Mouse (Mus musculus) urinary bladder, postnatal 10 days (tissue): ENCODE data around the gene 1700013G24Rik.

Experiments used
- DNase-seq: peaks from one replicate; pipeline ENCODE4 v3.0.0; 2022; ENCODE audit warnings: low spot score

1700013G24Rik gene

DNA sequence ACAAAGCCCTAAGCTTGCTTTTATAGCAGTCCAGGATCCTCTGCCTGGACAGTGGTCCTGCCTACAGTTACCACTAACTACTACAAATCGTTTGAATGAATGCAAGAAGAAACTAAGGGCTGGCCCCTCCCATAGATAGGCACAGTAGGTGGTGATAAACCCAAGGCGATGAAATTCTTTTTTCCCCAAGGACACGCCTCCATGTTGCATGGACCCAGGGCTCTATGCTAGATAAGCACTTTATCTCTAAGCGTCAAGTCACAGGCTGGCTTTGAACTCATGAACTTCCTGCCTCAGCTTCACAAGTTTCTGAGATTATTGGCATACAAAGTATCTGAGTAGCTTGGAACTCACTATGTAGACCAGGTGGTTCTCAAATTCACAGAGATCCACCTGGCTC is 4.2 kb downstream of the 1700013G24Rik start:
- no peak for DNase-seq

DNA sequence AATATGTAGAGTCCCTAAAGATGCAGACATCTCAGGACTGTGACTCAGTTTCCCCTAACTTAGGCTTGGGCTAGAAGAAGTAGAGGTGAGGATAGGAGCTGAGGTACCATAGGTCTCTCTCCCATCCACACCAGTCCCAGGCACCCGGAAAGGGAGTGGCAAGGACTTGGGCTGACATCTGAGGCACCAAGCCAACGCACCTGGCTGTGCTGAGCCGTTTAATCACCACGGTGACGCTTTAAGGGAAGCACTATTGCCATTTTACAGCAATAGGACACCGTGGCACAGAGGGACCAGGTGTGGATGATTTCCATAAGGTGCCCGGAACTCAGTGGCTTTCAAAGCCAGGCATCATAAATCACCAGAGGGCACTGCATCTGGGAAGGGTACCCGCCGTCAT is 5.2 kb downstream of the 1700013G24Rik start:
- no peak for DNase-seq

DNA sequence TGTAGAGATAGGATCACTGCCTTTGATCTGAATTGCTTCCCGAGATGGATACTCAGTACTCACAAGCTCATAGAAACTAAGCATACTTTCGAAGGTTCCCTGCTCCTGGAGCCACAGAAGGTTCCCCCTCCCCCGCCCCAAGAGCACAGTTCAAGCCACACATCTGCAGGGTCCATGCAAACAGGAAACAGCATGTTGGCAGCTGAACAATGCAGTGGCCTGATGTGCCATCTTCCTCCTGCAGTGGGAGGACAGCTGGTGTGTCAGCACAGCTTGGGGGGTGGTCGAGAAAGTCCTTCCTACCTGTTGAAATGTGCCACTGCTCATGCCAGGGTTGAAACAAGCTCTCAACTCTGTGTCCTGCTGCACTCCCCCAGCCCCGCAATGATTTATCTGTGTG is 5.8 kb downstream of the 1700013G24Rik start:
- DNase-seq = no peak

DNA sequence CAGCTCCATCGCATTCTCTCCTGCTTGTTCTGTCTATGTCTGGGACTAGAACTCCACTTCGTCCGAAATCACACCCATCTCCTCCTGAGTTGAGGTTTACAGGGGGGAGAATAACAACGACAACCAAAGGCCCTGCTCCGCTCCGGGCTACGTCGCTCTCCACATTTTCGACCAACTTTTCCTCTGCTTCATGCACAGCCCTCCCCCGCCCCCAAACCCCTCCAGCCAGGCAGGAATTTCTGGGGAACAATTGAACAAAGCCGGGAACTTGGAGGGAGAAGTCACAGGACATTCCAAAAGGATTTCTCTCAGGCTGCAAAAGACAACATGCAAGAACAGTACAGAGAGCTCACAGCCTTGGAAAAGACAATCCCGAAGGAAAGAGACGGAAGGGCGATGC is 7.6 kb downstream of the 1700013G24Rik start:
- DNase-seq = no peak

DNA sequence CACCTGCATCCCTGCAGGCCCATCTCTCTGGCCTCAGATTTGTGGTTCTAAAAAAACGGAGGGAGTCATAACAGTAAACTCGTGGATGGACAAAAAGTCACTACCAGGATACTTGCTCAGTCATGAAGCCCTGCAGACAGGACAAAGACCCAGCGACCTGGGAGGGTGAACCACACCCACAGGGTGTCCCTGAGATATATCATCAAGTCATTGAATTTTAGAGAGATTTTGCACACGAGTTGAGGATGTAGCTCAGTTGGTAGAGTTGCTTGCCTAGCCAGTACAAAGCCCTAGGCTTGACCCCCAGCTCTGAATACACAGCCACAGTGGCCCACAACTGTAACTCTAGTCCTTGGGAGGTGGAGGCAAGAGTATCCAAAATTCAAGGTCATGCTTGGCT is 8.1 kb downstream of the 1700013G24Rik start:
- DNase-seq = no peak

DNA sequence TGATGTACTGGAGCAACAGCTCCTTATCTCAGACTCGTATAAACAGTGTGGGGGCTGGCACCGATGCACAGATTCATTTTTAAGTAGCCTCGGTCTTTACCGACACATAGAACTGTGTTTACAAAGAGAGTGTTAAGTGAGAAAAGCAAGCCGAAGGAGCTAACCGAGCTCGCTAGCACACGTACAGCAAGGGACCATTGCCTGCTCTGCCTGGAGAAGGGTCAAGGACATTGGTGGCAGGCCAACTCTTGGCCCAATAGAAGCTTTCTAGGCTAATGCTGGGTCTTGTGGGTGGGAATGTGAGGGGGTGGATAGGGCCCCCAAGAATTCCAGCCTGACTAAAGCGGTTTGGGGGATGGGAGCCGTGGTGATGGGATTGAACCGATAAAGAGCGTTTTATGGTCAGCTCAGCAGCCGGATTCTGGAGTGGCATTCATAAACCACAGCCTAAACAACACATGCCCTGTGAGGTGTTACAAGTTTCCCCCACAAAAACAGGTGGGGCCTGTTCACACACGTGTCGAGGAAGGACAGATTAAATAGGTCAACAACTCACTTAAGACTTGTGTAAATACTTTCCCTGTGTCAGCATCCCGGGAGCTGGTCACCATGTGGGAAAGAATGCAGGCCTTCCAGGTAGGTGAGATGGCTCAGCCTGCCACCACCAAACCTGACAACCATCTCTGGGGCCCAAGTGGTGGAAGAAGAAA is 9.1 kb downstream of the 1700013G24Rik start:
- no peak for DNase-seq

DNA sequence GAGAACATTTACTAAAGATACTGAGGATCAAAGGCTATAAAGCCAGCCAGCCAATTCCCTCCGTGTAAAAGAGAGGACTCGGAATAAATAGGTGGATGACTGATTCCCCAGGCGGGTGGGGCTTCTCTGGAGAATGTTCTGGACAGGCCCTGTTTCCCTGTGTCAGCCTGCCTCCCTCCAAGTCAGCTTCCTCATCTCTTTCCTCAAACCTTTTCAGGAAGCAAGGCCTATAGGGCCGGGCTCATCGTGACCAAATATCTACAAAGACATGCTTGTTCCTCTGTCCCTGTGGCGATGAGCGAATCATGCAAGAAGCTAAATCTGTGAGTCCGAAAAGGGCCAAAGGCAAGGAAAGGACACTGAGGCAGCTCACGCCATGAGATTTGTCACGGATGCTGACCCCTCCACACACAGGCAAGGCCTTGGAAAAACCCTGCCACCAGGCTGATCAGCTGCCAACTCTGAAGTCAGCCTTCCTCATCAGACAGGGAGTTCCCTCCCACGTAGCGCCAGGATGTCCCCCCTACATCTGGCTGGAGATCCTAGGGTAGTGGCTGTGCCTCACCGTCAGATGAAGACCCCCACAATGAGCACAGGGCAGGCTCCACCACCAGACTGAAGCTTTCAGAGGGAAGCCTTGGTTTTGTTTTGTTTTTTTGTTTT is 12.2 kb downstream of the 1700013G24Rik start:
- no peak for DNase-seq

DNA sequence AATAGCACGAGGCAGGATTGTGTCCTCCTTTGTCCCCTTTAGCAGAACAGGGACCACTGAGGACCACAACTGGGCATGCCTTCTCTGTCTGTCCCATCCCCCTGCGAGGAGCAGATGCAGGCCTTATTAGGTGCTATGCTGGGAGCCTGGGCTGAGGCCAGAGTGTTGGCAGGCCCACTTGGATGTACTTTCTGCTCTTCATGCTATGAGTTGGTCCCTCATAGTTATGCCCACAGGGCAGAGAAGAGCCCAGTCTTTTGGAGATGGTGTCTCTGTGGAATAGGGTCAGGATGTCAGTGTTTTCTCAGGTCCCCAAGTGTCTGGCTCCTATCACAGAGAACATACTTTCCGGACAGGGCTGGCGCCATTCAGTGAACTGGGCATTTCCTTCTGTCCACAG is 13.9 kb downstream of the 1700013G24Rik start:
- no peak for DNase-seq

DNA sequence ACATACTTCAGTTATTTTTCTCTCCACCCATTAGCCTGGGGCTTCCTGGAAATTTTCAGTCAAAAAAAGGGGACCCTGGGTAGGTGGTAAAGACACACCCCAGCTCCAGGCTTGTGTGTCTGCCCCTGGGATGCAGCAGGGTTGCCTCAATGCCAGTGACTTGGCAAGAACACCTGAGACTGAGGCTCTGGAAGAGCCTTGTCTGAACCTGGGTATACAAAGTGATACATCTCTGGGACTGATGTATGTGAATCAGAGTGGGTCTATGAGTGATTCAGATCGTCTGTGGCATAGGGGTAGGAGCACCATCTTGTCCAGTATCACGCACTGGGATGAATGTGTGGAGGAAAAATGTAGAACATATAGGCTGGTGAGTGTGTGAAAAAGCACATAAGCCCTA is 14.4 kb downstream of the 1700013G24Rik start:
- DNase-seq = no peak

DNA sequence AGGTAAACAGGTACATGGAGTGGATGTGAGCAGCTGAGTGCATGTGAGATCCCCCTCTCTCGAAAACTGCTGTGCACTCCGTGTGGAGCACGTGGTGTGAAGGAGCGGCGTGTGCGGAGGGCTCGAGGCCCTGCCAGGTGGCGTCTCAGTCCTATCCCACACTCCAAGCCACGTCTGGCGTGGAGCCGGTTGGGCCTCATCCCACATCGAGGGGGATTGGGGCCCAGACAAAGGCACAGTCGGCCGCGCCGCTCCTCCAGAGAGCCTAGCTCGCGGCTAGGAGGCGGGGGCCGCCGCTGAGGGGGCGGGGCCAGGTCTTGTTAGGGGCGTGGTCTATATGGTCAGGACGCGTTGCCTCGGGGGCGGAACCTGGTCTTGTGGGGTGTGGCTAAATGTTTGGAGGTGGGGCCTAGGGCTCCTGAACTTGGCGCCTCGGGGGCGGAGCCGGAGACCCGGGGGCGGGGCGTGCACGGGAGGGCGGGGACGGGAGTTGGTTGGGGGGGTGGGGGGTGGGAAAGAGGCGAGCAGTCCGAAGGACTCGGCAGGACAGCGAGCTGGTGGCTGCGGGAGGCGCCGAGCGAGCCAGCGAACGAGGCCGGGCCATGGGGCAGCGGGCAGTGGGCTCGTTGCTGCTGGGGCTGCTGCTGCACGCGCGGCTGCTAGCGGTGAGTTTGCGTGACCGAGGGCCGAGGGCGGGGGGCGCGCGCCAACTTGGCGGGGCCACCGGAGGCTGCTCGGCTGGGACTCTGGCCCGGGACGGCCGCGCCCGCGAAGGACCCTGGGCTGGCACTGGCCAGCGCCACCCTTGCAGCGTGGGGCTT is 15.4 kb downstream of the 1700013G24Rik start, which contains the start of gene Hspg2:
Gene Hspg2, plus strand, starts transcription at position 510 of the 821 bp plus-strand sequence.
- DNase-seq = peak; percentile 95

DNA sequence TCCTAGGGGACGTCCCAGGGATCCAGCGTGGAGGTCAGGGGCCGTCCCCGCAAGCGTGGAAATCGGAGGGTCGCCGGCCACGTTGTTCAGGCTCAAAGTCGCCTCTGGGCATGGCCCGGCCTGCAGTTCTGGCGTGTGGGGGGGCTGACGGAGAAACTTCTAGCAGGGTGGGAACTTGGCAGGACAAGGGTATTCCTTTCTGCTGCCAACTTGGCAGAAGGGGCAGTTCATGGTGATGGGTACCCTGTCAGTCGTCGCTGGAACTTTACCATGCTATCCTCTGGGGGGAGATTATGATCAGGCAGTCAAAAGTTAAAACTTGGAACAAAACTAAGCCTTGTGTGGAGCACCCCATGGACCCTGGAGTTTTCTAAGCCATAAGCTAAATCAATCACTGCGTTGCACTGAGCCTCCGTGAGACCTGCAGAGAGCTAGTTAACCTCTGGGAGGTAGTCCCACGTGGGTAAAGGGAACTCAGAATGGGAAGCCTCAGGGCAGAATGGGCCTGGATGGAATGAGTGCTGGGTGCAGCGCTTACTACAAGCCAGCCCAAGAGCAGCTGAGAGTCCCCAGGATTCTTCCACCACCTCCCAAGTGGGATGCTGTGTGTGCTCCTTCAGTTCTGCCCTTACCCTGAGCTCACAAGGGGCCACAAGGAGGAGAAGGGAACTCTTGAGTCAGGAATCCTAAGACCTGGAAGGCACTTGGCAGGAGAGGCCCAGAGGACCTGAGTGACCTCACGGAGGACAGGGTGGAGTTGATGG is 16.2 kb downstream of the 1700013G24Rik start:
- DNase-seq = no peak

DNA sequence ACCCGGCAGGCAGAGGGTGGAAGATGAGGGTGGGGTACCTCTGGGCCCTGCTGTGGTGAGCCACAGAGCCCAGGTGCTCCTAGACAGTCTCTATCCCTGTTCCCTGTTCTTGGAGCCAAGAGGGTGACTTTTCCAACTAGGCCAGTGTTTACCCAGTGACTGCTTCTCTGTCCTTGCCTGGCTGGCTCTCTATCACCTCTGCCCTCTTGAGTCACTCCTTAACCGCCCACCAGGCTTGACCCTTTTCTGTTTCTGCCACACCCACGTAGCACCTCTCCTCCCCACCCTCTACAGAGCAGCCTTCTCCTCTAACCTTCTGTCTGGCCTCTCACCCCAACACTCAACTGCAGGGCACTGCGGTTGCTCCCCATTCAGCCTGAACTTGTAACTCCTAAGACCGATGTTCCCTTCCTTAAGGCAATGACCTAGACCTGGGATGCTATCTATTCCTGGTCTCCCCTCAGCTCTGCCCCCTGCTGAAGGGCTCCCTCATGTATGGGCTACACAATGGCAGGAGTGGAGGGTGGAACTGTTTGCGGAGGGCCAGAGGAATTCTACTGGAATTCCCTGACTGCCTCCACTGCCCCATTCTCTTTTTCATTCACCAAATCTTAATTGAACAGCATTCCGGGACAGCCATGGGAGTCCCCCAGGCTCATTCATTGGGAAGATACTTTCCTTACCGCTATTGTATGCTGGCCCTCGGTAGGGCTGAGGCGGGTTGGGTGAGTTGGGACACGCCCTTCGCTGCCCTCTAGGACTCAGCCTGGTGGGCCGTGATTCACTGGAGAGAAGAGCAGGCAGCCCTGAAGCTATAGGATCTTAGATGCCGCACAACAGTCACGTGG is 17.0 kb downstream of the 1700013G24Rik start:
- no peak for DNase-seq

DNA sequence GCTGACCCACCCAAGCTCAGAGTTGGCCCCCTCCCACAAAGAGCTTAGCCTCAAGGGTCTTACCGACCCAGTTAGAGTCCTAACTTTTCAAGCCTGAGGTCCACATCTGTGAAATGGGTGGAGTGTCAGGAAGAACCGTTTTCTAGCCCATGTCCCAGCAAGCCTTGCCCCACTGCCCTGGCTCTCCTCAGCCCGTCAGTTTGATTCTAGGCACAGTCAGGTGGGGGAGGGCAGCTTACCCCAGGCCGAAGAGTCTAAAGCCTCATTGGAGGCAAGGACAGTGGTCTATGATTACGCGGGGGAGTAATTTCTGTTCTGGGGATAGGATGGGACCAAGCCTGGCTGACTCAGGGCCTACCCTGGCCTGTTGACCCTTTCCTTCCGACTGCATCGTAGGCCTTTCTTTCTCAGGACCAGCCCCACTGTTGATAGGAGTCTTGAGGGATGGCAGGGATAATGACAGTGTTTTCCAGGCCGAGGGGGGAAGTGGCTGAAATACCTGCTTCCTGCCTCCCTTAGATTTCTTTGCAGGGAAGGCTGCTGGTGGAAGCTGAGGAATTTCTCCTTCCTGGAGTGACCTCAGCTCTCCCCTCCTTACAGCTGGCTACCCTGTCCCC is 17.7 kb downstream of the 1700013G24Rik start:
- DNase-seq = no peak

DNA sequence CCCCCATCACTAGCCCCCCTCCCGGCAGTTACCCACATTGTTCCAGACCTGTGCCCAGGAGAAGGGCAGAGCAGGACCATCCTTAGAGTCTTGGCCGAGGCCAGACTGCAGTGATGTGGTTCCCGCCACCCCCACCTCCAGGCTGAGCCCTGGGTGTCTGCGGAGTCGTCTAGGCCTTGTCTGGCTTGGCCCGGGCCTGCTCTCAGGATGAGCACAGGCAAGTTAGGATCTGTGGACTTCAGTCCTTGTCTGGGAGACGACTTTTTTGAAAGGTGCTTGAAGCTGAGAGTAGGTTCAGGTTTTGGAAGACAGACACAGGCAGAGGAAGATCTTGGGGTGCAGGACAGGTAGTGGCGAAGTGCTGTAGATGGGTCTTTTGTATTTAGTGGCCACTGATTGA is 18.2 kb downstream of the 1700013G24Rik start:
- DNase-seq = no peak

DNA sequence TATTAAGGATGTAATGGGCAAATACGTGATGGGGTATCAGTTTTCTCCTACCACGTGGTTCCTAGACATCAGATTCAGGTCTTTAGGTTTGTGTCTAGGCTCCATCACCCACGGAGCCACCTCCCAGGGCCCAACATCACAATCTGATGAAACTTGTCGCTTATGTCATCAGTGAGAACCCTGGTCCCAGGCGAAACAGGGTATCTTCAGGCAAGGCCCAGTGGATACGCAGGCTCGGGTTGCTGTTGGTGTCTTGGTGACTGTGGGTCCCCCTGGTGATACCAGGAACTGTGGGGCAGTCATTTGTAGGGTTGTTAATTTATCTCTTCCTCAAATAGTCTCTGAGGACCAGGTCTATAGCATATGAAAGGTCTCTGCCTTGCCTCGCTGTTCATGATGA is 20.2 kb downstream of the 1700013G24Rik start:
- DNase-seq = no peak

DNA sequence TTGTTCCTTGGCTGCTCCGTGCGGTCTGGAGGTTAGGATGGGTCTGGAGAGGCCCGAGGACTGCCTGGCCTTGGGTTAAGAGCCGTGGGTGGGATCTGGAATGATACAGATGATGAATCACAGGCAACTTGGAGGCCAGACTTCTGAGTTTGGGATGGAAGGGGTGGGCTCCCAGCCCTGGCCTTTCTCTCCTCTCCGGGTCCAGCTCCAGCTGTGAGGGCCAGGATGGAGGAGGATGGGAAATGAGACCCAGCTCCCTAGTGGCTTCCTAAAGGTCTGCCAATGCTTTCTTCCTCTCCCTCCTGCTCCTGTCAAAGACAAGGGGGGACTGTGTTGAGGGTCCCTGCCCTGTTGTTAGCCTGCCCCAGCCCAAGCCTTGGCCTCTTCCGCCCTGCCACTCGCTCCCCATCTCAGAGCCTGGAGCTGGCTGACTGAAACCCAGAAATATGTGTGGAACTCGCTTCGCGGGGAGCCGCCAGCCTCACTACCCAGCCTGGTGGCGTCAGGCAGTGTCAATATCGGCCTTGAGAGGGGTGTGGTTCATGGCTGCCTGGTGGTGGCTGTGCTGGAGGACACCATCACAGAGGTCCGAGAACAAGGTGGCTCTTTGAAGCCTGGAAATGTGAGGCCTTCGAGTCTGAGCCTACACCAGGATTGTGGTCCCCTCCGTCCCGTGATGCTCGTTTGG is 20.8 kb downstream of the 1700013G24Rik start:
- no peak for DNase-seq

DNA sequence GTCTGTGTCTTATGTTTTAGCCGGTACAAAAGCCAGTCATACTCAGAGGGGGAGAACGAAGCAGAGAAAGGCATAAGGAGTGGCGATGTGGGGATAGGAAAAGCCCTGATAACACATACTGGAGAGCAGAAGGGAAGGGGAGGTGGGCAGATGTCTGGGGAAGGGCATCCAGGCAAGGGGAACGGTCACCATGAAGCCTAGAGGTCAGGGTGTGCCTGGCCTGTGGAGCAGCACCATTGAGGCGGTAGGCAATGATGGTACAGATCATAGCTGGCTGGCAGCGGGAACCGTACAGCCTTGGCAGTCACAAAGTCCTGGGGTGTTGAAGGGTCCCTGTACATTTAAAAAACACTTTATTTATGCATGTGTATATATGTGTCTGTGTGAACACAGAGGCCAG is 21.6 kb downstream of the 1700013G24Rik start:
- no peak for DNase-seq

DNA sequence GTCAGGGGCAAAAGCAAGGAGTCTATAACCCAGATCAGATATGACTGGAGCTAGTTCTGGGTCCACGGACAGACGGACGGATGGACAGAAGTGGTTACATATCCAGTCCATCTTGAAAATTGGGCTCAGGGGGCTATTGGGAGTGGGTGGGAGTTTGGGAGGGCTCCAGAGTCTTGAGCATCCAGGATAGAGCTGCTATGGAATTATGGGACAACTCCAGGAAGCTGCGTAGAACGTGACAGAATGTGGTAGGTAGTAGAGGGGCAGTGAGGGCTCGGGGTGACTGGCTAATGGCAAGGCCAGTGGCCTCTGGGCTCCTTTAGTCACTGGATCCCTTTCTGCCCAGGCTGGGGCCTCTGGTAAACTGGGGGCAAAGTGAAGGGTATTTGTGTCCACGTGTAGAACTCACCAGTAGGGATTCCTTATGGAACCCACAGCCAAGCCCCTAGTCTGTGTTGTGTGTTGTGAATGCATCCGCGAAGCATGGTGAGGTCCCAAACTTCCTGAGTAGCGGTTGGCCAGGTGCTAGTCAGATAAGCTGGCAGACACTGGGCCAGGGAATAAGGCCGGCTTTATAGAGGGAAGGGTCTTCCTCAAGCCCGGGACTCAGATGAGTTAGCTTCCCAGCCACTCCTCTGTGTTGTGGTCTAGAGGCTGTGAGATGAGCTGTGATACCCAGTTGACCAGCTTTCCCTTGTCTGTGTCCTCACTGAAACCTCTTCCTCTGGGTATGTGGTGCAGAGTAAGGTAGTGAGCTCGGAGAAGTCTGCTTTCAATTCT is 22.4 kb downstream of the 1700013G24Rik start:
- DNase-seq = no peak

DNA sequence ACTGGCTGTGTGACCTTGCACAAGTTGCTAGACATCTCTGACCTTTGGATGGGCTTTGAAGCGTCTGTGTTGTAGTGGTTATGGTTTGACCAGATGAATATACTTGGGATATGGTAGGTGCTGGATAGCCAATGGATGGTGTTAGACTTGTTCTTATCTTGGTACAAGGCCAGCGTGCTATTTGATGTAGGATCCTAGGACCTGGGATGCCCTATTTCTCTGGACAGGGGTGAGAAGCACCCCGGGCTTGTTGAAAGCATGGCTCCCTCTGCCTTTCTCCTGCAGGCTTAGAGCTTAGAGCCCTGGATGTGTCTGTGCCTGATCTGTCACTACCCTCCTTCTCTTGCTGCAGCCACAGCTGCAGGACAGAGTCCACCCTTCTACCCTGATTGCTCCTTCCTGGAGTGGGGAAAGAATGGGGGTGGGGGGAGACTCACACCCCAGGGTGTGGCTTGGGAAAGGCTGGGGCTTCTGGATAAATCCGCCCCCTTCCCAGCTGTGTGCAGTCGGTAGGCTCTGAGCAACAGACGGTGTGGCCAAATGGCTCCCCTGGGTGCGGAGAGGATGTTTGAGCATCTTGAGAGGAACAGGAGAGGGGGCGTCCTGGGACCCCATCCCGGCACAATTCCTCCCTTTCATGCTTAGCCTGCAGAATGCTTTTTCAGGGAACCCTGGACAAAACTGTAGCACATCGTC is 23.1 kb downstream of the 1700013G24Rik start:
- no peak for DNase-seq
